Mouse (Mus musculus) embryonic facial prominence, embryonic 11.5 days (tissue): ENCODE measurements at regions not wholly inside any gene's neighbourhood (a gene's known extent, or its start where the extent isn't known, plus 50 kb on each side); places are given as distances from the start of the nearest gene placed in this dataset.

ENCODE experiments used
- ATAC-seq: fragments of 200-750 bp; cut with Nextera tagmentation; replicated peaks from 2 replicates; pipeline ENCODE4 v1.8.0; 2017; ENCODE audit warnings: low read depth; ENCODE audit not compliant: insufficient number of reproducible peaks, low FRiP score, low TSS enrichment
- DNase-seq: peaks from one replicate; pipeline ENCODE4 v3.0.0-alpha.2; 2015; ENCODE audit warnings: low spot score
- H3K27ac ChIP-seq: fragments of 300-500 bp; sonication (generic); replicated peaks from 2 replicates; pipeline ENCODE4 v1.5.1; 2014; ENCODE audit warnings: mild to moderate bottlenecking, low read depth, low read length, control low read depth
- H3K27me3 ChIP-seq: fragments of 300-500 bp; sonication (generic); 2 replicates; pipeline ENCODE4 v1.6.1; 2014; ENCODE audit warnings: mild to moderate bottlenecking, low read length, moderate library complexity, mixed read lengths; ENCODE audit not compliant: control insufficient read depth, insufficient read depth
- H3K36me3 ChIP-seq: fragments of 300-500 bp; sonication (generic); replicated peaks from 2 replicates; pipeline ENCODE4 v1.6.1; 2014; ENCODE audit warnings: low read depth, mild to moderate bottlenecking, low read length, moderate library complexity, mixed read lengths; ENCODE audit not compliant: control insufficient read depth, insufficient read depth
- H3K4me1 ChIP-seq: fragments of 300-500 bp; sonication (generic); 2 replicates; pipeline ENCODE4 v1.6.1; 2014; ENCODE audit warnings: low read length, mixed read lengths; ENCODE audit not compliant: control insufficient read depth, insufficient read depth
- H3K4me2 ChIP-seq: fragments of 300-500 bp; sonication (generic); 2 replicates; pipeline ENCODE4 v1.6.1; 2014; ENCODE audit warnings: low read depth, mild to moderate bottlenecking, control low read depth, low read length, moderate library complexity
- H3K4me3 ChIP-seq: fragments of 300-500 bp; sonication (generic); 2 replicates; pipeline ENCODE4 v1.5.1; 2014; ENCODE audit warnings: low read depth, low read length, control low read depth
- H3K9ac ChIP-seq: fragments of 300-500 bp; sonication (generic); replicated peaks from 2 replicates; pipeline ENCODE4 v1.6.1; 2014; ENCODE audit warnings: mild to moderate bottlenecking, control low read depth, low read length
- H3K9me3 ChIP-seq: fragments of 300-500 bp; sonication (generic); replicated peaks from 2 replicates; pipeline ENCODE4 v1.6.1; 2016; ENCODE audit warnings: mild to moderate bottlenecking, low read length, inconsistent platforms, mixed read lengths; ENCODE audit not compliant: control insufficient read depth
- WGBS: fragments of 180-500 bp; shearing (Covaris S2); extraction: QIAGEN DNeasy Blood & Tissue Kit; methylation state at CpG from one replicate; pipeline ENCODE4 v1.1.7; 2014; 5-methylcytosine and 5-hydroxymethylcytosine counted together

DNA sequence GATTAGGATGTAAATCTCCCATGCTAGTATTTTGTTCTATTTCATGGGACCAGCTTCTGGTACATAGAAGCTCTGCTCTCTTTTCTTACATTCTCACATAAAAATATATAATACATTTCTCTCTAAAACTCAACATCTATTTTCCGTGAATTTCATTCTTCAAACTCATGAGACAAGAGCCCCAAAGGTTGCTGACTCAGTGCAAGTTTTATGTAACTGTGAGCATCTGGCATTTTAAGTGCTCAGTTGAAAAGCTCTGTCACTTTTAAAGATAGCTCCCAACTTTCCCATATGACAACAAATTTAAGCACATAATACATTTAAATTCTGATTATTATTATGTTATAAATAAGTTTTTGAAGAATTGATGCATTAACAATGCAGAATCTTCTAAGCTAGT lies 268.5 kb downstream of the AW209491 start:
- ATAC-seq: no peak

DNA sequence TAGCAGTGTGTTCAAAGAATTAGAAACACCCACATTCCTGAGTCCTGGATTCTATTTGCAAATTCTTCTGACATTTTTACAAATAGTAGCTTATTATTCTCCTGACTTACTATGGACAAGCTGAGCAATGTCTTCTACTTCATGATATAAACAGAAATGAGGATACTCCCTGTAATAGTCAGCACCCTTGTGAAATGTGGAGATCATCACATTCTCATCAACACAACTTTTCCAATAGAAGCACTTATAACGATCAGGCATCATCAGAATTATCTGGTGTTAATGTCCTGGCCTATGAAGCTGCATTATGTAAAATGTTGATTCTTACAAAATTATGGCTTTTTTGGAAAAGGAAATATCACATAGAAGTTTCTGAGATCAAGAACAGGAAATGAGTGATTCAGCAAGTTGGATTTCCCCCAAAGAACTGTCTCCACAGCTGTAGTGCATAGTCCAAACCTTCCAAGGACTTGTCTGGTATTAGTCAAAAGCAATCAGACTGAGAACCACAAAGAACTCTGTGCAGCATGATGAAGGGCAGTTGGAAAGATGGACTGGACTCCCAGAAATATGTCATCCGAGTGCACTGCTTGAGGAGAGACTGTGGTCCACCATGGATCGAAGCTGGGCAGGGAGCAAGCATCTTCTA lies 300.3 kb downstream of the AW209491 start:
- 90% methylated on average over 3 of the region's 3 CpGs for WGBS
- Histone ChIP-seq H3K4me1 (no peaks in the 10 kb centered on the region), H3K27ac (no peak overlapping the region), H3K4me3 (no peak overlapping the region), H3K9ac (no peak overlapping the region), H3K36me3 (no peaks in the 10 kb centered on the region), H3K27me3 (no peaks in the 10 kb centered on the region), H3K9me3 (no peaks in the 10 kb centered on the region), H3K4me2 (no peak overlapping the region)
- DNase-seq (no peak), ATAC-seq (no peak)

More for the DNA sequence above, 268.5 kb downstream of the AW209491 start:
- H3K4me3 ChIP-seq: no peak overlapping the region
- no peak overlapping the region for H3K9ac ChIP-seq
- no peaks in the 10 kb centered on the region for H3K27me3 ChIP-seq
- no peaks in the 10 kb centered on the region for H3K9me3 ChIP-seq
- 90% methylated on average over 1 of the region's 1 CpGs for WGBS
- H3K4me2 ChIP-seq: no peak overlapping the region
- H3K27ac ChIP-seq: no peak overlapping the region
- H3K4me1 ChIP-seq: no peaks in the 10 kb centered on the region
- DNase-seq: no peak
- no peaks in the 10 kb centered on the region for H3K36me3 ChIP-seq

DNA sequence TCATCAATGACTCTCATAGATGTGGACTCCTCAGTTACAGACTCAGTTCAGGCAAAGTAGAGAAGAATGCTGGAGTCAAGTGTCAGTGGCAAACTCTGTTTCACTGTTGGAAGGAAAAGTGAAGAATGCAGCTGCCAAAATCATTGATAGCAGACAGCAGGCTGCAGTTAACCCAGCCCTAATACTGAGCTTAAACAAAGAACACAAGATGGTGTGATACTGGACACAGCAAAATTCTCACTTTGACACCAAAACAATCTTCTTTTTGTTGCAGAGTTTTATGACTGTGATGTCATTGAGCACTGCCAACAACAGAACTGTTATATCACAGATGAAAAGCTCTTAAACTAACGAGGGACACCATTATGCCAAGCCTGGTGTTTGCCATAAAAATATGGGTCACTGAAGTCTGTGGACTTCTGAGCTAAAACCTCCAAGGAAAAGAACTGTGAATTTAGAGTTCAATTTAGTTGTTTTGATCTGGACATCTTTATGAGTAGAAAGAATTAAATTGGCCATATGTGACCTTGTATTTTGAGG lies 336.3 kb downstream of the AW209491 start:
- no peaks in the 10 kb centered on the region for H3K4me1 ChIP-seq
- DNase-seq: no peak
- no peaks in the 10 kb centered on the region for H3K27me3 ChIP-seq
- H3K9ac ChIP-seq: no peak overlapping the region
- H3K4me3 ChIP-seq: no peak overlapping the region
- ATAC-seq: no peak
- 61% methylated on average over 1 of the region's 1 CpGs for WGBS
- no peak overlapping the region for H3K4me2 ChIP-seq
- H3K36me3 ChIP-seq: no peaks in the 10 kb centered on the region
- H3K27ac ChIP-seq: no peak overlapping the region
- H3K9me3 ChIP-seq: no peaks in the 10 kb centered on the region

DNA sequence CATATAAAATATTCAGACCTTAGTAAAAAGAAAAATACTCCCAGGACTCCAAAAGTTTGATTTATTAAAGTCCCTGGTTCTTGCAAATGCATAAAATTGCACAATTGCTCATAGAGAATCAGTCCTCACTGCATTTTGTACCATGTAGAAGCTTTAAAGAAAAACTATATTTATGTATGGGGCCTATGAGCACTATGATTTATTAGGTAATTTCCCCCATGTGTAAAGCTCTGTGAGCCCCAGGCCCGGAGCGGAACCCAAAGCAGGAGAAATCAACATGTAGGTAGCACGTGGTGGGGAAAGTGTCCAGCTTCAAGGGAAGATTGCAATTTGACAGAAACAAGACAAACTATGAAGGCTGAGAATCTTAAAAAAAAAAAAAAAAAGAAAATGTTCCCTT lies 372.7 kb downstream of the AW209491 start:
- H3K36me3 ChIP-seq: no peaks in the 10 kb centered on the region
- DNase-seq (no peak), ATAC-seq (no peak)
- no peak overlapping the region for H3K4me2 ChIP-seq
- no peak overlapping the region for H3K27ac ChIP-seq
- 83% methylated on average over 3 of the region's 3 CpGs for WGBS
- H3K9me3 ChIP-seq: no peaks in the 10 kb centered on the region
- no peak overlapping the region for H3K9ac ChIP-seq
- H3K4me1 ChIP-seq: no peaks in the 10 kb centered on the region
- H3K4me3 ChIP-seq: no peak overlapping the region
- no peaks in the 10 kb centered on the region for H3K27me3 ChIP-seq

DNA sequence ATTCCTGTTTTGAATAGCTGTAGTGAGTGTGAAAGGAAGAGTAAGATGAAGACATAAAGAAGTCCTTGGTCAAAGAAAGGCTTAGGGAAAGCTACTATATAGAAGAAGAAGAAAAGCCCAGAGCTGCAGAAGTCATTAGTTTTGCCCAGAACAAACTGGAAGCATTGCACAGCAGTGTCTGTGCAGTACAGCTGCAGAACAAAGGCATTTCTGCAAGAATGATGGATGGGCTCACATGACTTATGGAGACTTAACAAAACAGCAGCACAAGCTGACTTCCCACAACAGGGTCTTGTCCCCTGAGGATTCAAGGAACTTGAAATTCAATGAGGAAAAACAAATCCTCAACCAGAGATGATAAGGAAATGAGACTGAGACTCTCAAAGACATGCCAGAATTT lies 381.7 kb downstream of the AW209491 start:
- no peaks in the 10 kb centered on the region for H3K36me3 ChIP-seq
- H3K27me3 ChIP-seq: no peaks in the 10 kb centered on the region
- DNase-seq (peak; percentile 3), ATAC-seq (no peak)
- no peak overlapping the region for H3K4me2 ChIP-seq
- H3K27ac ChIP-seq: no peak overlapping the region
- H3K4me3 ChIP-seq: no peak overlapping the region
- H3K4me1 ChIP-seq: no peaks in the 10 kb centered on the region
- H3K9me3 ChIP-seq: no peaks in the 10 kb centered on the region
- H3K9ac ChIP-seq: no peak overlapping the region

DNA sequence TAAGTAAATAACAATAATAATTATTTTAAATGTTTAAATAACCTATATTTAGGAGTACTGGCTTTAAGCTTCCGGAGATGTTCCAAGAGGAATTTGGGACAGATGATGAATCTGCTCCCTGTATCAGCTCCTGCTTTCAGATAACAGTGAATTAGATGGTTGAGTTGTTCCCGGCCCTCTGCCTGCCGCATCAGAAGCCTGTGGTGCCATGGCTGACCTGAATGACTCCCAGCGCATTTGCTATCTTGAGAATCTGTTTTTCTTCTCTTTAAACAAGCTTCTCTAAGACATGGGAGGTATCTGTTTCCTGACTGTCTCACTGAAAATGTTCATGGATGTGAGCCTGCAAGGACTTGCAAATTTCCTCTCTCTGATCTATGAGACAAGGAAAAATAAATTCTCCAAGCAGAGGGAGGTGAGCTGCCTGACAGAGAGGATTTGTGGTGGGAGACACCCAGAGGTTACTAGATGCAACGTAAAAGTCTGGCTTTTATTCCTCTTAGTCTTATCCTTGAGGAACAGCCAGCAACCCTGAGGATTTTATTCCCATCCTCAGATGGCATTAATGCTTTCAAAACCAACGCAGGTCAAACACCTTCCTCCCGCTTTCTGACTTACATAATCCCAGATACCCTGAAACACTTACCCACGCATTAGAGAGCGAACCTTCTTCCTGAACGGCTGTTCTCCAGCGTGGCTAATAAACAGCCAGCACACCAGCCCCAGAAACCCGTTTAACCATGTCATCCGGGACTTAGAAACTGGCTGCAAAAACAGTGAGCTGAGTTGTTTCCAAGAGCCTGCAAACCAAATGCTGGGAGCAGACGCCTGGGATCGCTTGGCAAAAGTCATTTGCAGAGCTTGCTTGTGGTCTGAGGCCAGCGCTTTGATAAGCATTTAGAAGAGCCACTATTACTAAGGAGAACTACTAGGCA lies 389.1 kb downstream of the AW209491 start:
- no peak for DNase-seq
- ATAC-seq: no peak
- no peak overlapping the region for H3K27ac ChIP-seq
- H3K9me3 ChIP-seq: no peaks in the 10 kb centered on the region
- no peaks in the 10 kb centered on the region for H3K36me3 ChIP-seq
- H3K4me2 ChIP-seq: no peak overlapping the region
- H3K9ac ChIP-seq: no peak overlapping the region
- H3K4me3 ChIP-seq: no peak overlapping the region
- 62% methylated on average over 16 of the region's 16 CpGs for WGBS
- H3K4me1 ChIP-seq: no peaks in the 10 kb centered on the region
- H3K27me3 ChIP-seq: no peaks in the 10 kb centered on the region

DNA sequence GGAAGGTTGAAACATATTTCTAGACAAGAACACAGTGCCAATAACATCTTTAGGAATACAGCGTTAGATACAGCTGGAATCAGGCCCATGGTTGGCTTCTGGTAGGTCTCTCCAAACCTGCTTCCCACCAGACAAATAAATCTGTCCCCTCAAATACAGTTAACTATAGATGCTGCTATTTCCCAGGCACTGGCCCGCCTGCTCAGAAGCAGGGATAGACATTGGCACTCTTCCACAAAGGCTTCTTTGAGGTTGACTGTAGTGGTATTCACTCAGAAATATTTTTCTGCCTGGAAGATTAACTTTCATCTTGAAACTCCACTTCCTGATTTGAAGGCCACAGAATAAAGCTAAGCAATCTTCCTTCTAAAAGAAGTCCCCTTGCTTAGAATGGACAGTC lies 396.6 kb downstream of the AW209491 start:
- Histone ChIP-seq H3K27ac (no peak overlapping the region), H3K27me3 (no peaks in the 10 kb centered on the region), H3K4me3 (no peak overlapping the region), H3K4me1 (no peaks in the 10 kb centered on the region), H3K36me3 (no peaks in the 10 kb centered on the region), H3K9me3 (no peaks in the 10 kb centered on the region), H3K4me2 (no peak overlapping the region), H3K9ac (no peak overlapping the region)
- DNase-seq: no peak
- no peak for ATAC-seq
- 93% methylated on average over 2 of the region's 2 CpGs for WGBS
